Mouse (Mus musculus) kidney, postnatal 25 days (tissue): ENCODE results near the gene Aspg.

ENCODE experiments used
- DNase-seq, 2 experiments: peaks; one replicate each; pipeline ENCODE4 v3.0.0; 2021; ENCODE audit warnings: mixed read lengths in 2 of 2

Gene Aspg

DNA sequence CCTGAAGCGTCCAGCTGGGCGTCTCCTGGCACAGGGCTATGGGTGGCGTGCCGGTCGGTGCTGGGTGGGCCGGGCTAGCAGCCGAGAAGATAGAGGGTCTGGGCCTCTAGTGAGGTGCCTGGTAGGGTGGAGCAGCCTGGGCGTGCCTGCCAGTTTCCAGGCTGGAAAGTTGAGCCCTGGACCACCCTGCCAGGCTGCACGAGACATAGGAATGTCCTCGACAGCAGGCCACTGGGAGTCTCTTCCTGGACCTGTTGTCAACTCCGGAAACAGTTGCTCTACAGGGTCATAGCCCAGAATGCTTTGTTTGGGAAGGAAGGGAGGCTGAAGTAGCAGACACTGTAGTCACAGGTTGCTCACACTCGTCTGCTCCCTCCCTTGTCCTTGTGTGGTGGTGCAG, 47.1 kb downstream of the Aspg start:
- DNase-seq = no peak

DNA sequence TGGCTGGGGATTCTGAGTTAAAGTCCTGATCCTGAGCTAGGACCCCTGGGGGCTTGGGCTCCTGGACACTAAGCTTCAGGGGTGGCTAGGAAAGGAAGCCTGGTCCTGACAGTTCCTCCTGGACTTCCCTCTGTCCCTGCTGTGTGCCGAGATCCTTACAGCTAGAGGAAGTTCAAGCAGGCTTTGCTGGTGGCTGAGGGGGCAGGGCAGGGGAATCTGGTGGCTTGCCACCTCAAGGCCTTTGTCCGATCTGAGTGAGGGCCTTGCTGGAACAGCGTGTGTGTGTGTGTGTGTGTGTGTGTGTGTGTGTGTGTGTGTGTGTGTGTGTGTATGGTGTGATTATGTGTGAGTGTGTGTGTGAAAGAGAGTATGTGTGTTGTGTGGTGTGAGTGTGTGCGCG, 48.0 kb downstream of the Aspg start:
- DNase-seq = peak in 1 of 2 experiments; percentile 56

DNA sequence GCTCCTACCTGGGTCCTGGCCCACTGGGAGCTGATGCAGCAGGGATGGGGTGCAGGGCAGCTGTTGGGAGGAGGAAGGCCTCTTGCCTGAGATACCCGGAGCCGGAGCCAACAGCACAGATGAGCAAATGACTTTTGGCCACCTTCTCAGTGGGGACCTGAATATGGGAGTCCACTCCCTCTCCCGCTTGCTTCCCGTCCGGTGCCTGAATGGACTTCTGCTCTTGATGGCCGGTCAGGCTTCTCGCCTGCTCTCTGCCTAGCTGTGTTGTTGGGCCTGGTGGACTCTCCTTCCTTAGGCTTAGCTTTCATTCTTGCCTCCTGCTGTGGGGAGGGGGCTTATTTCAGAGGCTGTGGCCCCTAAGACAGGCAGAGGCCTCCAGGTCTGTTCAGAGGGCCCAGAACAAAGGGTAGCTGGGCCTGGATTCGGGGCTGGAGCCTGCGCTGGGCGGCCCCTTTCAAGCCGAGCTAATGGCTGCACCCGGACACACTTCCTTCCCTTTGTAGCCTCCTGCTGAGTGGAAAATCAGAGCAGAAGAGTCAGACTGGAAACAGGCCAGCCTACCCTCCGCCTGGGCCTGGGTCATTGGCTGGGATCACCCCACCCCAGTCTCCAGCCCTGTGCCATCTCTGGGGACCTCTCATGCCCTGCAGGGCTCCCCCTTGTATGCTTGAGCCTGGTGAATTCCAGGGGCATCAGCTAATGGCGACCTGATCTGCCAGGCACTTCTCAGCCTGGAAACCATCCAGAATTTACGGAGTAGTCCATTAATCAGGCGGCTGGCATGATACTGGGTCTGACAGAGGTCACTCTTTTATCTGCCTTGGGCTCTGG, 49.0 kb downstream of the Aspg start:
- peak; percentile 63 to 76 for DNase-seq

DNA sequence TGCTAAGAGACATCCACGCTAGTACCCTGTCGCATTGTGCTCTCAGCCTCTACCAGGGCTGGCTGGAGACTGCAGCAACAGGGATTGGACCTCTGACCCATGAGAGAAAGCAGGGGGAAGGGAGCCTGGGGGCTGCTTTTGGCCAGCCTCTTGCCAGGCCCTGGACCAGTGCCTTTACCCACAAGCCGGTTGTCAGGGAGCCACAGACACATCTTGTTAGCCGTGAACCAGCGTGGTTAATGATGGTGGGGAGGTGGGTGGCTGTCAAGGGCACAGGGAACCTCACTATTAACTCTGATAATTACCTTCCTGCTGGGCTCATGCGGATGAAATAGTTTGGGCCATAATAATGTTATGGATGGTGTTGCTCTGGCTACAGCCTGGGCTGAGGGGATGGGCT, 50.3 kb downstream of the Aspg start:
- DNase-seq = no peak

DNA sequence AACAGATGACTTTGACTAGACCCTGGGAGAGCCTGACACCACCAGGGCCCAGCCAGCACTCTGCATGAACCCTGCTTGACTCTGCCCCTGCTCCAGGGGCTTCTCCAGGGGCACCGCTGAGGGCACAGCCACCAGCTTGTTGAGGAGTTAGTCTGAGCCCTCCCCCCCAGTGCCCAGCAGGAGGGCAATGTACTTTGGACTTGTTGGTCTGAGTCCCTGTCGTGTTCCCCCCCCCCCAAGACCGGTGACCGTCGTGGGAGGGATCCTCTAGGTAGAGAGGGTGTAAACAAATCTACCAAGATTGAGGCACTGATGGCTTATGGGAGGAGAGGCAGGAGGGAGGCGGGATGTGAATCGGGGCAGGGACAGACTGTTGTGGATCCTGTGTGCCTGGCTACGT, 51.8 kb downstream of the Aspg start:
- peak in 1 of 2 experiments; percentile 67 for DNase-seq

DNA sequence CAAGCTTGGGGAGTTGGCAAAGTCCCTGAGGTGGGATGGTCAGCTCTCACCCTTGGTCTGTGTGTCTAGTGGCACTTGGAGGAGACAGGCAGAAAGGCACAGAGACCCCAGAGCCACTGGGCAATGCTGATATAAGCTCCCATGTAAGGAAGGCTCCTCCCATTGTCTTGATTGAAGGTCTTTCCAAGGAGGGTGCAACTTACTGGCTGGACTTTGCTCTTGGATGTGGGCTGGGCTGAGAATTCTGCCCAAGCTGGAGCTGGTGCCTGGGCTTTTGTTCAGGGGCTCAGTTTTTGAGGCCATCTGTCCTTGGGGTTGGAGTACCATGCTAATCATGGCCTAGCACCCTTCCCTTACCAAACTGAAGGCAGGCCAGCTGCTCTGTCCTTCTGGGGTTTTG, 52.3 kb downstream of the Aspg start:
- no peak for DNase-seq

DNA sequence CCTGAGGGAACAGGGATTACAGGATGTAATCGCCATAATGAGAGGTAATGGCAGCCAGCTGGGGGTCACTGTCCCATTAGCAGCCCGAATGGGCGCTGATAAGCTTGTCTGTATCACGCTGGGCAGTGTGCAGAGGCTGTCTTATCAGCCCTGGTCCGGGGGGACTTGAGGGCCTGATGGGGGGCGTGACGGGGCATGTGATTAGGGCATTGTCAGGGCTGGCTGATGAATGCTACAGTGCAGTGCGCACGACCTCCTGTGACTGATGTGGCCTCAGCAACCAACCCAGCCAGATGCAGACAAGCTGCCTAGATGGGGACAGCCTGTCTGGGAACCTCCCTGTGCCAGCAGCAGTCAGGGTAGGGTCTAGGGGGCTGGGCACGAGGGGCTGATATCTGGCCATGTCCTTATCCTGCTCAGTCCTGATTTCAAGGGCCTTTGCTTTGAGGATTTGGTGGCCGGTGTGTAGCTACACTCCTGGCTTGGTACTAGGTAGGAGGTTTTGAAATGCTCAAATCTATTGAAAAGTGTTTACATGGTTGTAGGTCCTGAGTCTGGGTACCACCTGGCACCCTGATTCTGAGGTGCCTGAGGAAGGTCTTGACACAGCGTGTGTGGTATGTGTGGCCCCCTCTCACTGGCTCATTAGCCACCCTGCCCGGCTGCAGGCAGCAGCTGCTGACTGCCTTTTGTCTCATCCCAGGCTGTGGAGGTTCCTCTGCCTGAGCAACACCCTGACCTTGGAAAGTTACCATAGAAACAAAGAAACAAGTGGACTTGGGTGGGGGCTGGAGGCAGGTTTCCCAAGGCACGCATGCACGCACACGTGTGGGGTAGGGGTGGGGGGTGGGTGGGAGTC, 57.7 kb downstream of the Aspg start:
- no peak for DNase-seq

DNA sequence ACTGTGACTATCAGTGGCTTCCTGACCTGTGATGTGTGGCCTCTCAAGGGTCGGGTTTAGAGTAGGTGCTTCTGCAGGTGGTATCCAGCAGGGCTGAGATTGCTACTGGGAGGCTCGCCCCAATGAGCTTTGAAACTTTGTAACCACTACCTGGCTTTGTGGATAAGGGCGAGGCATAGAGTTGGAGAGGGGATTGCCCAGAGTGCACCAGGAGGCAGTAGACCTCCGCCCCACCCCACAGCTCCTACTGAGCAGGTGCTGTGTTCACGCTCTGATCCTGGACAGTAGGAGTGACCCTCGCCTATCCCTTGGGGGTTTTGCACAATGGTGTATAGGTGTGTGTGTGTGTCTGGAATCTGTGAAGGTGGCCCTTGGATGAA, 58.4 kb downstream of the Aspg start:
- DNase-seq = no peak

DNA sequence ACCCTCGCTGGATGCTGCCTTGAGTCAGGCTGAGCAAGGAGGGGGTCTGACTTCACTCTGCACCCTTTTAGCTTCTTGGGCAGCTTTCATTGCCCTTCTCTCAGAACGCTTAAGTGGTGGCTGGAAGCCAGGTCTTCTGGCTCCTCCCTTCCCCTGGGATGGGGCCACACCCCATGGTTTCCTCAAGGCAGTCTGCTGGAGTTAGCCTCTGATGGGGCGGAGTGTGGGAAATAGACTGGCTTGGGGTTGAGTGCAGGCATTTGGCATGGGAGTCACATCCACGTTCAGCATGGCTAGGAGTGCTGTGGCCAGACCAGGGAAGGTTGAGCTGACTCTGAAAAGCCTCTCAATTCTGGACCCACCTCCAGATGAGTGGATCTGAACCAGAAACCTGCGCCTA, 62.8 kb downstream of the Aspg start:
- peak; percentile 74 to 82 for DNase-seq

DNA sequence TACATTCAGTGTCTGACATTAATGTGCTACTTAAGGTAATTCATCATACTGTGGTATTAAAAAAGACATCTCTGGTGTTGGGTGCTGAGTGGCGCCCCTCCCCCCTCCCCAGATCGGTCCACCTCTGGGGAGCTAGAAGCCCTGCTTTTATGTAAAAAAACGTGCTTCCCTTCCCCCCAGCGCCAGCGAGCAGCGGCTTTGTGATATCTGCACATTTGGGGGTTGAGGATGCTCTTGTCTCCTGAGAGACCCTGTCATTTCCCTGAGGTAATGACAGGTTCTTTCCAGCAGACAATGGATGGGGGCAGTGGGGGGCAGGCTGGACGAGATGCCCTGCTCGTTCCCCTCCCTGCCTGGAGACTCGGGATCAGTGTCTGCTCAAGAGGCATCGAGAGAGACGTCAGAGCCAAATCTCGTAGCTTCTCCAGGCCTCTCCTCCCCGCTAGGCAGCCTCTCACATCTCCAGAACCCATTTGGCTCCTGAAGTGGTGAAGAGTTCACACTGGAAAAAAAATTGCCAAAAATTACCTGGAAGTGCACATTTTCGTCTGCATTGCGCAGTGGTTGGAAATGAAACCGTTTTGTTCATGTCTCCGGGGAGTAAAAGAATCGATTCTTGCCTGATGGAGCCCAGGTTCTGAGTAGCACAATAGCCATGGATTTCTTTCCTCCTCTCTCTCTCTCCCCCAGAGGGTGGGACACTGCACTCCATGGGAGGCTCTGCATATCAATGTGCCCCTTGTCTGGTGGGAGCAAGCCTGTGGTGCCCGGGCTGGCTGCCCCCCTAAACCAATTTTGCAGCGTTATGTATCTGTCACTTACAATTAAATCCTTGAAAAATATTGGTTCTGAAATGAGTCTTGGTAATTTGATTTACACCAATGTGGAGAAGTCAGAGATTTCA, 64.4 kb downstream of the Aspg start:
- no peak for DNase-seq

DNA sequence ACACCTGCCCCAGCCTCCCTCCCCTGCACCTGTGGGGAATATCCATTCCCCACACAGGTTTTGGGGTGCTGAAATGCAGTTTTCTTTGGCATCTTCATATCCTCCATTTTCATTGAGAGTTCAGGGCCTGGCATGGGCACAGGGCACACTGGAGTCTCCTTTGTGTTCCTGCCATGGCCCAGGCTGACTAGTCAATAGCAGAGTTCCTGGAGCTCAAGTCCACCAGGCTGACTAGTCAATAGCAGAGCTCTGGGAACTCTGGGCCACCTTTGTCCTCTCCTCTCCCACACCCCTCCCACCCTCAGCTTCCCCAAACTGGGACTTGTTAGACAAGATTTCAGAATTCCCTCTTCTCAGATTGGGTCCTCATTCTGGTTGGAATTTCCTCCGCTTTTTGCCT, 65.2 kb downstream of the Aspg start:
- no peak for DNase-seq

DNA sequence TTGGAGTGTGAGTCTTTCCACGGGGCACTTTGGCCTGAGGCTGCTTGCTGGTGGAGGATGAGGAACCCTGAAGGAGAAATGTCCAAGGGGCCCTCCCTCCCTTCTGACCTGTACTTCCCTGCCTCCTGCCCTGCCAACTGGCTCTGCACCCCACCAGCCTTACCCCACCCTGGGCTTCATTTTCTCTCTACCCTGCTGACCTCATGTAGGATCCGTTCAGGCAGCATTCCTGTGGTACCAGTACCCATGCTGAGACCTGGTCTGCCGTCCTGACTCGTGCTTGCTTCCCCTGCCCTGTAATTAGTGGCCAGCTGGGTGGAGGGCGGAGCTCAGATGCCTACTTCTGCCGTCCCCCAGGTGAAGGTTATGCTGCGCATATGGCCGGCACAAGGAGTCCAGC, 65.7 kb downstream of the Aspg start:
- DNase-seq = peak in 1 of 2 experiments; percentile 37
